ENCODE assay signal across 8 mouse cellular contexts in genomic region chr2:158146223-158146622, GRCm38 (mm10). TPM values are rescaled to one million over a fixed set of nuclear protein-coding genes. Genes with fewer than 3 reads are reported as not detected.
DNase-seq lines count a peak whose midpoint lies in the region; ATAC-seq and TF ChIP-seq lines count a peak whose summit lies in the region.

Tgm2 (minus strand) TSS chr2:158146436.

- ATAC-seq in activated CD4-positive, CD25-positive, alpha-beta regulatory T cell, adult 4 months = peak; percentile 59
- ATAC-seq in inflammation-experienced regulatory T-cells, adult 6 months = peak; percentile 80
- peak; percentile 33 for ATAC-seq in megakaryocyte-erythroid progenitor cell, adult 5-6 weeks (replicated peaks; ENCODE audit: low FRiP score, low TSS enrichment, poor library complexity, severe bottlenecking)

- no peaks in the 10 kb centered on the region for H3K4me1 ChIP-seq in cortical plate, adult 2 months (ENCODE audit: control insufficient read depth, insufficient read depth, low read length)

- DNase-seq in gastrocnemius, postnatal 14 days = peak; percentile 93
- peak; percentile 72 to 77 for DNase-seq in left cerebral cortex, postnatal 14 days (ENCODE audit: low spot score in 2 of 2)
- peak; percentile 79 for DNase-seq in right cerebral cortex, postnatal 14 days
- peak; percentile 94 to 95 for DNase-seq in urinary bladder, postnatal 36 days (ENCODE audit: low spot score in 2 of 2)

- peak within 1 kb of the TSS; percentile 32 for H3K4me3 ChIP-seq in cortical plate, adult 2 months (ENCODE audit: insufficient read depth, low read length)

- TF ChIP-seq CTCF in cortical plate, adult 2 months (IDR thresholded peaks at IDR 0.05; ENCODE audit: extremely low read depth, insufficient read depth, low read length) = peak; percentile 30; the same call in 1 of the 2 replicates

- H3K27ac ChIP-seq in cortical plate, adult 2 months (ENCODE audit: insufficient read depth, low read length) = no peak within 1 kb of the TSS

- no peak for TF ChIP-seq POLR2A in cortical plate, adult 2 months (IDR thresholded peaks at IDR 0.05; ENCODE audit: extremely low read depth, insufficient read depth, low read length)

- intact Hi-C loops in gastrocnemius, postnatal 14 days (cut with DNase I; ENCODE audit: low total_unique reads) = loop anchor here (5.0 kb wide), 2 partner anchors 39 to 84 kb away; no protein-coding TSS in a partner anchor
- intact Hi-C loops in left cerebral cortex, postnatal 14 days (cut with DNase I) = loop anchor here (5.0 kb wide), 1 partner anchor 39 kb away; no protein-coding TSS in a partner anchor

RNA-seq across cellular contexts. Expression of gene Tgm2, which starts in this region (rescaled TPM):
- polyA plus RNA-seq in activated CD4-positive, CD25-positive, alpha-beta regulatory T cell, adult 4 months (2017; shearing (Covaris generic)) = 1 to 10 TPM; 2.1 to 5.4 TPM
- 10.5 and 13.3 TPM in 2 replicates for polyA plus RNA-seq in cortical plate, adult 2 months (2012; rRNA removed)
- 10 to 100 TPM; 48.4 to 50.2 TPM for total RNA-seq in gastrocnemius, postnatal 14 days (2021)
- polyA plus RNA-seq in inflammation-experienced regulatory T-cells, adult 6 months (2017; shearing (Covaris generic)) = 1 to 10 TPM; 1.2 to 2.6 (median 2.1) TPM
- total RNA-seq in left cerebral cortex, postnatal 14 days (2021) = 1 to 10 TPM; 7.1 to 8.3 TPM
- total RNA-seq in megakaryocyte-erythroid progenitor cell, adult 5-6 weeks (2014; fragmentation: Nextera tagmentation) = 10.2 and 19.6 TPM in 2 replicates
- 7.1 and 8.0 TPM in 2 replicates for total RNA-seq in megakaryocyte-erythroid progenitor cell, adult 5-6 weeks (2017)
